Mouse (Mus musculus) kidney, adult 18-20 months (tissue): ENCODE measurements at regions not wholly inside any gene's neighbourhood (a gene's known extent, or its start where the extent isn't known, plus 50 kb on each side); places are given as distances from the start of the nearest gene placed in this dataset.
"Not testable (repeated sequence)": the region's sequence is repeated elsewhere in the genome, so short reads cannot be mapped to it uniquely, and the experiment has no call there.

Experiments used
- DNase-seq: peaks from one replicate; pipeline ENCODE4 v3.0.0; 2021

- no peak for DNase-seq
Measured at GRCm38 (mm10) chr16:76509109-76509650, 135.6 kb upstream of the Nrip1 start.

GRCm38 (mm10) chr16:76507191-76507746, 133.6 kb upstream of the Nrip1 start:
- peak; percentile 18 for DNase-seq

- no peak for DNase-seq
Measured at GRCm38 (mm10) chr16:76506240-76506639, 132.6 kb upstream of the Nrip1 start.

DNA sequence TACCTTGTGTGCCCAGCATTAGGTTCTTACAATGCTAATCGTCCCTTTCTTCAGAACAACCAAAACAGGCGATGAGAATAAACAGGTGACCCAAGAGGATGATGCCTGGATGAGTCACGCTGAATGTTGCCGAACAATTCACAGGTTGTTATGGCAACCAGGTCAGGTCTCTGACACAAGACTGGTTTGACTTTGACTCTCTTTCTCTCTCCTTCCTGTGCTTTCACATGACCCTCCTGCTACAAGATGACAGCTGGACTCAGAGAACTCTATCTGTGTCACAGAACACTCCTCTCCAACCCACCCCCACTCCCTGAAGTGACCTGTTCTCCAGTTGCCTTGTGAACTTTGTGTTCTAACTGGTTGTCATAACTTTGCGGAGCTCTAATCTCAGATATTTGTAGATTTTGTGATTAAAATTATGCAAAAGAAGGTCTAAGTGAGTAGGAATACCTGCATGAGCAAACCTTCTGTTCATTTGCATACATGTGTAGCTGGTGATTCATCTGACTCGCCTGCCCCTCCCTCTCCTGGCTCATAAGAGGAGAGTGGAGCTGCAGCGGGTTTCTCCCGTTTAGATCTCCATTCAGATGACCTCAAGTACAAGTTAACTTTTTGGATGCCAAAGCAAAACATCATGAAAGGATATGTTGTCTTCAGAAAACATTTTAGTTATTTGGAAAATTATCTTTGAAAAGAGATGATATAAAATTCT, 126.2 kb upstream of the Nrip1 start:
- no peak for DNase-seq

DNA sequence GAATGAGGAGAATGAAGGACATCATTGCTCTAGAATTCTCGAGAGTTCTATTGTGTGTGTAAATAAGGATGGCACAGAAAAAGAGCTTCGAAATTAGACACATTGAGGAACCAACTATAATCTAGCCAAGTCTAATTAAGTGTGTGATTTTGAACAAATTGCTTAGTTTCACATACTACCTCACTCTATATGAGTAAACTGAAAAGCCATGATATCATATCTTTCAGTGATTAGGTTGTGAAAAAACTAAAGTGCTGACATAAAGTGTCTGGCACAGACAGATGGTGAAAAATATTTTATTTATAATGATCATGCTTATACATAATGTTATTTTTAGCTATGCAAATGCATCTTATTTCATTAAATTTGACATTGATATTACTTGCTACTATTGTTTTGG, 124.6 kb upstream of the Nrip1 start:
- no peak for DNase-seq

DNA sequence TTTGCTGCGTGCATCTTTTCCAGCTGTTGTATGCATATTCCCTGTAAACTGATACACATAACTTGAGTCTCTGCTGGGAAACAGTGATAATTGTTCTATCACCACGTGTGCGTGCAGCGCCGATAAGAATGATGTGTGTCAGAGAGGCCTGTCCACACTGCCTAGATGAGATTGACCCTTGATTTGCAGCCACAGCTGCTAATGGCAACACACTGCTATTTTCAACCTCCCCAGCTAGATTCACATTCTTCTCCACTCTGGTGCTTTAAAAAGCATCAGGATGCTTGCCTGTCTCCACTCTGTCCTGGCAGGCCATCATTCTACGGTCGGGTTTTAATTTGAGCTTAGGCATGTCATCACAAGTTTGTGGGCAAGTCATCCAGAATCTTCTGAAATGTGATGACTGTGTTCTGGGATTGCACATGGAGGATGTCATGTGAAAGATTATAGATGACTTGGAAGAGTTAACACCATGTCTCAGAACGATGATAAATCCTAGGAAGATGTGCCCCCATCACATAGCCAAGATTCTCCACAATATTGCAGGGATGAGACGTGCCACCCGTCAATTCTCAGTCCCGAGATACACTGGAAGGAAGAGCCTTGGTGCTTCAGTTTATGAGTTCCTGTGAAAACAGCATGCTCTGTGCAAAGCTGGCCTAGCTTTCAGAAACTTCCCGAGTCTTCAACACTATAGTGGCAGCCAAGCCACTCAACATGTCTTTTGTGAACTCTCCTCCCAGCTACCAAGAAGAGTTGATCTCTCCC, 123.6 kb upstream of the Nrip1 start:
- DNase-seq = no peak

DNA sequence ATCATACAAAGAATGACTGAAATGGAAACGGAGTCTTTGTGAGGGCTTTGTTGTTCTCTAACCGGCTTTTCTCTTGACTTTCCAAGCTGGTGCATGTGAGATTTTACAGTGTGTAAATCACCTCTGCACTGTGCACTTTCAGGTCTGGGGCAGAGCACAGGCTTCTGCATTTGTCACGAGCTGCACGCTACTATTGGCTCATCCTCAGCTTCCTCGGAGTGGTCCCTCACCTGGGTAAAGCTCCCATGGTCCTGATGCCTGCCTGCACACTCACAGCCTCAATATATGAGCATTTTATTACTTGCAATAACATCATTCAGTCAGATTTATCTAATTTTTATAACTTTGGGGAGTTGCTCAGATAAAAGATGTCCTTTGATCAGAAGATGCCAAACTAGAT, 109.8 kb upstream of the Nrip1 start:
- no peak for DNase-seq

- no peak for DNase-seq
Measured at GRCm38 (mm10) chr16:76481966-76482365, 108.3 kb upstream of the Nrip1 start.

GRCm38 (mm10) chr16:76477474-76477873, 103.8 kb upstream of the Nrip1 start:
- no peak for DNase-seq

DNA sequence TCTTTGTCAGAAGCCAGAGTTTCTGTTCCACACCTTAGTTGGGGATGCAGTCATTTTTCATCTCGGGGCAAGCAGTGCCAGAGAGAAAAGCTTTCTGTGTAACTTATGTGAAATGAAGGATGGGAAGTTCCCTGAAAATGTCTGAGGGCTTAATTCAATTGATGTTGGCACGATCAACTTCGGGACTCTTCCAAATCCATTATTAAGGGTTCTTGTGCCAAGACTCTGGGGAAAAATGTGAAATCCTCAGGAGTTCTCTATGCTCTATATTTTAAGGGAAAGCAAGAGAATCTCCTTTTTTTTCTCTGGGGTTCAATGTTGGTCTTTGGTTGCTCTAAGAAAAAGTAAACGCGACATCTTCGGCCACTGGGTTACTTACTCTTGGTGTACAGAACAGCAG, 100.9 kb upstream of the Nrip1 start:
- DNase-seq = no peak

GRCm38 (mm10) chr16:76472386-76472785, 98.8 kb upstream of the Nrip1 start:
- no peak for DNase-seq

GRCm38 (mm10) chr16:76471081-76471480, 97.5 kb upstream of the Nrip1 start:
- DNase-seq = no peak

GRCm38 (mm10) chr16:76459521-76459920, 85.9 kb upstream of the Nrip1 start:
- DNase-seq = no peak

DNA sequence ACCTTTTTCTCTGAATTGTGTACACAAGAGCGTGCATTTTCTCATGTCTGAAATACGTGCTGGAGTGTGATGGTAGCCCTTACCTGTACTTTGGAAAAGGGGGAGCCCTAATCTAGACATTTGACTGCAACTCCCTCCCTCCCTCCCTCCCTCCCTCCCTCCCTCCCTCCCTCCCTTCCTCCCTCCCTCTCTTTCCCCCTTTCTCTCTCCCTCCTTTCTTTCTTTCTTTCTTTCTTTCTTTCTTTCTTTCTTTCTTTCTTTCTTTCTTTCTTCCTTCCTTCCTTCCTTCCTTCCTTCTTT, 82.6 kb upstream of the Nrip1 start:
- DNase-seq = not testable (repeated sequence)

DNA sequence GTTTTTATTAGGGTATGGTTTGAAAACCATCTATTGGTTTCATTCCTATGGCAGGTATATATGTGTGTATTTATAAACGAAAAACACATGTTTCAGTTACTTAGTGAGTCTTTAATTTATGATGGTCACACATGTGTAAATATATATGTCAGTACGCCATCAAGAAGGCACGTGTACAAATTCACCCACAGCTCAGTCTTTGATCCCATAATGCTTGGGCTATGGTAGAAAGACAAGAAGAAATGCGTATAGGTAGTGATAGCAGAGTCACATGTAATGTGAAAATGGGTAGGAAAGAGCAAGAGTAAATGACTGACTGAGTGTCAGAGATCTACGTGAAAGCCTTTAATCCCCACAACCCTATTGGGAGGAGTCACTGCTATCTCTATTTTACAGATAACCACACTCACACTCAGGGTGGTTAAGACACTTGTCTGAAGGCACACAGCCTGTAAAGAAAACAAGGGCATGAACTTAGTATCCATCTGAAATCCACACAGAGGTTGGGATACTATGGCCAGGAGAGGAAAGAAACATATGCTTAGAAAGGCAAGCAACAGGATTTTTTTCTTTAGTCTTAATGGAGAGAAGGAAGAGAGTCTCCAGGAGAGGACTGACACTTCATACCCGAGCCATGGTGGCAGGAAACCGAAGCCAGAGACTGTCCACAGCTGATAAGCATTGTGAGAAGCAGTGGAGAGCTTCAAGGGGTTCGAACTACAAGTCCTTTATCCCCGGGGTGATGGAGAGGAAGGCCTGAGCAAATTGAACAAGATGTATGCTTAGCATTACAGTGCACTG, 82.1 kb upstream of the Nrip1 start:
- no peak for DNase-seq

- peak; percentile 89 for DNase-seq
Measured at GRCm38 (mm10) chr16:76454741-76455465, 81.3 kb upstream of the Nrip1 start.

DNA sequence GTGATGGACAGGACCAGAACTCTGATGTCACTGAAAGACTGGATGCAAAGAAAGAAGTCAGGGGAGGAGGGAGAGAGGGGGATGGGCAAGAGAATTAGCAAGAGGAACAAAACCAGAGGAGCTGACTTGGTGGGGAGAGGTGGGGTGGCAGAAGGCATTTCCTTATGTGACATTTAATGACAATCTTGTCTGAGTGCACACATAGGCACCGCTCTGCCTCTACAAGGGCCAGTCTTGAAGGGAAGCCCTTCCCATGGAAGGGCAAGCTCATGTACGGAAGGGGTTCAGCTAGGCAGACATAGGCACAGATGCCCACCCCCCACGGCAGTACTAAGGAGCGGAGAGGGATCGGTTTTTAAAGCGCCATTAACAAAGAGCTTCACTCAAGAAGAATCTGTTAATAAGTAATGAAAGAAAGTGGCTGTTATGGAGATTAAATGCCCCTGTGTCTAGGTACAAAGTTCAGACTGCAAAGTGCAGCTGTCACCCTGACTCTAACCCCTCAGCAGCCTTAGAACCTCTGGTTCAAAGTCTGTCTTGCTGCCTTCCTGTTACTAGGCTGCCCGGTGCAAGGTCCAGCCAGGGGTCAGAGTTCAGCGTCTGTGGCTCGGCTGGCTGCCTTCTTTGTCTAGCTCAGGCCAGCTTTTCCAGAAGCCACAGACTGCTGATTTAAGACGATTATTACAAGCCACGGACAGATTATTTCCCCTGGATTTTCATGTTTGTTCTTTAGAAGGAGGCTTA, 80.0 kb upstream of the Nrip1 start:
- peak; percentile 89 for DNase-seq

GRCm38 (mm10) chr16:76448773-76449172, 75.1 kb upstream of the Nrip1 start:
- no peak for DNase-seq

DNA sequence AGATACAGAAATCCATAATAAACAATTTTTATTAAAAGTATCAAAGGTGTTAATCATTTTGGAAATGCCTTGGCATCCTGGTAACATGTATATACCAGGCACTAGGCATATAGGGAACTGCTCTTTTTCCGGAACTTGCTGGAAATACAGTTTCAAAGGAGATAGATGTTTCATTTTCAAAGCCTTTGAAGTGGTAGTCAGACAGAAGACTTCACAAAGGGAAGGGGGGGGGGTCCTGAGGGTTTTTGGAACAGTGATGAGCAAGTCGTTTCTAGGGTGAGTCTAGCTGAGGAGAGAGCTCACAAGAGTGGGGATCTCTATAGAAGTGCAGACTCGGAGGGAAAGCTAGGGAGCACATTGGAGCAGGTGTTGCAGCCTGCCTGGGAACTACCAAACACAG, 73.4 kb upstream of the Nrip1 start:
- no peak for DNase-seq

DNA sequence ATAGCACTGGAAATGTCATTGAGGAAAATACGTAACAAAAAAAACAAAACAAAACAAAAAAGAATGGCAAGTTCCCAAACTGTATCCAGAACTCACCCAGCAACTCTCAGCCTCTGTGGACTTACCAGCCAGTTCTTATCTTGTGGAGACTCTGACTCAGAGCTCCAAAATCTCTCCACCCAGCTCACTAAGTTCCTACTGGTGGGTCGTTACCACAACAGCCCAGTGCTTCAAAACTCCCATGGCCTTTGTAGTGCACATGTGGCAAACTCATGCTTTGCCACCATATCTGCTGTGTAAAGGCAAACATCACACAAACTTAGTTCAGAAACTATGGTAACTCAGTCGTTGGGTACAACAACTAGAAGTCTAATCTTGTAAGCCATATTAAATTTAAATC, 71.0 kb upstream of the Nrip1 start:
- no peak for DNase-seq

DNA sequence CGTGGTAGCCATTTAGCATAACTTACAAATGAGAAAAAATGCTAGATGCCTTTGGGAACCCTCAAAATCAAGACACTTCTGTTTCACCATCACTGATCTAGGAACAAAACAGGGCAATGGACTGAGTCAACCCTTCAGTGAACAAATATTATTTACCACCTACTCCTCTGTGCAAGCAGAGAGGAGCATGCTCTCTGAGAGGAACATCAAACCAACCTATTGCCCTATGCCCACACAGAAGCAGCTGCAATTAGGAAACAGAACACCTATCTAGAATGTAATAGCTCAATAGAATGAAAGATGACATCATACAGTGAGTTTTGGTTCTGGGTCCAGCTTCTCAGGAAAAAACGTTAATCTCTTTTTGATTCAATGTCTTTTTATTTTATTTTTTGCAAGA, 69.0 kb upstream of the Nrip1 start:
- no peak for DNase-seq
